Mouse (Mus musculus): ENCODE measurements around the gene Ect2.

- TF ChIP-seq CTCF (conservative IDR thresholded peaks at IDR 0.05; ENCODE audit: insufficient read depth, insufficient read length, low read depth, low read length) (no peak), POLR2A (IDR thresholded peaks at IDR 0.05; ENCODE audit: low read depth, low read length) (no peak)
Observed at GRCm38 (mm10) chr3:27201728-27202411, 48.2 kb upstream of the Ect2 start.

All from kidney, adult 2 months (tissue).